Mouse (Mus musculus): ENCODE measurements around the gene Eif4e. TPM values are rescaled to one million over a fixed set of nuclear protein-coding genes. Genes with fewer than 3 reads are reported as not detected.

Gene Eif4e
- polyA plus RNA-seq, 1 experiment from 2014 or later, result 286 TPM

- 68% methylated on average over 12 of the region's 12 CpGs for WGBS
- H3K9ac ChIP-seq (ENCODE audit: low read length), result no peak overlapping the region
- no peak for ATAC-seq (replicated peaks; ENCODE audit: extremely low read depth, insufficient read depth, low FRiP score)
Observed at GRCm38 (mm10) chr3:138513243-138513642, 12.7 kb upstream of the Eif4e start.

DNA sequence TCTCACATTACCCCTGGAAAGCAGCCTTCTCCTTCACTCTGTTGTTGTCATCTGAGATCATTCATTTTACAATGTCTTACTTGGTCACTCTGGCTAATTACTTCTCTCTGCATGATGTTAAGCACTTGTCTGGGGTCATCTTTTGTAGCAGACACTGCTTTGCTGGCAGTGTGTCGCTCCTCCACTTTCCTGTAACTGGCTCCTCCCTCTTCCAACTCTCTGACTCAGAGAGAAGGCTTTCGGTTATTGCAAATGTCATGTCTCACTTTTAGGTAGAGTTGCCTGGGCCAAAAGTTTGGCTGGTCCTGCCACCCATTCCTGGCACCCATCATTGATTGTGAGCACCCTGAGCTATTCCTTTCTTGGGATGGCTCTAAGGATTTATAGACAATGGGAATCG, 11.2 kb upstream of the Eif4e start:
- H3K36me3 ChIP-seq (ENCODE audit: control insufficient read depth, insufficient read depth), result no peaks in the 10 kb centered on the region
- H3K9me3 ChIP-seq (replicated peaks; ENCODE audit: control insufficient read depth, low read length), result peaks cover 3% of the 10 kb centered on the region; the same call in 1 of the 2 replicates
- no peak overlapping the region for H3K27ac ChIP-seq (ENCODE audit: low read length)
- no peaks in the 10 kb centered on the region for H3K4me1 ChIP-seq (ENCODE audit: control insufficient read depth, insufficient read depth, low read length)
- H3K27me3 ChIP-seq (ENCODE audit: control insufficient read depth, insufficient read depth, low read length), result no peaks in the 10 kb centered on the region
- no peak overlapping the region for H3K4me3 ChIP-seq (ENCODE audit: low read length)
- H3K4me2 ChIP-seq (ENCODE audit: low read depth, low read length), result no peak overlapping the region
- no peak overlapping the region for H3K9ac ChIP-seq (ENCODE audit: low read length)
- no peak for ATAC-seq (replicated peaks; ENCODE audit: extremely low read depth, insufficient read depth, low FRiP score)
- WGBS, result 64% methylated on average over 3 of the region's 3 CpGs

More at GRCm38 (mm10) chr3:138513243-138513642, 12.7 kb upstream of the Eif4e start:
- peaks cover 3% of the 10 kb centered on the region; the same call in 1 of the 2 replicates for H3K9me3 ChIP-seq (replicated peaks; ENCODE audit: control insufficient read depth, low read length)
- H3K36me3 ChIP-seq (ENCODE audit: control insufficient read depth, insufficient read depth), result no peaks in the 10 kb centered on the region
- no peaks in the 10 kb centered on the region for H3K4me1 ChIP-seq (ENCODE audit: control insufficient read depth, insufficient read depth, low read length)
- H3K27me3 ChIP-seq (ENCODE audit: control insufficient read depth, insufficient read depth, low read length), result no peaks in the 10 kb centered on the region
- H3K27ac ChIP-seq (ENCODE audit: low read length), result no peak overlapping the region
- no peak overlapping the region for H3K4me3 ChIP-seq (ENCODE audit: low read length)
- no peak overlapping the region for H3K4me2 ChIP-seq (ENCODE audit: low read depth, low read length)

DNA sequence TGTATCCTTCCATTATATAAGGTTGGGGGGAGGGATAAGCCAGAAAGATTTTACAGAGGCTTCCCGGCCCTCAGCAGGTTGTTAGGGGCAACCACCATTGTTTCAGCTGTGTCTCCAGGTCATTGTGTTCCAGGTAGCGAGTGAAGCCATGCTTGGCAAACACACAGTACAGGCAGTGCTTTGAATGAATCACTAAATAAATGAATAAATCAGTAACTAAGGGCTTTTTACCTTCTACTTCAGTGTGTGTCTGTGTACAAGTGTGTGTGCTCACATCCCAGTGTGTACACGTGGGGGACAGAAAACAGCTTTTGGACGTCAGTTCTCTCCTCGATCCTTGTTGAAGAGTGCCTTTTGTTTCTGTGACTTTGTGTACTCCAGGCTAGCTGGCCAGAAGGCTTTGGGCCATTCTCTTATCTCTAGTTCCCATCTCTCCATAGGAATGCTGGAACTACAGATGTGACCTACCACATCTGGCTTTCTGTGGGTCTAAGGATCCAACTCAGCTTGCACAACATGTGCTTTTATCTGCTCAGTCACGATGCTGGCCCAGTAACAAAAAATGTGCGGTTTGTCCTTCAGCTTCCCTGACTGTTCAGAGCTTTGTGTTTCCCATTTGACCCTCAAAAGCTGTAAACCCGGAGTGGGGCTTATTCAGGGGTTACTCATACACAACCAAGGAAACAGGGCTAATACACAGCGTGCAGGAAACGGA, 10.2 kb upstream of the Eif4e start:
- Histone ChIP-seq H3K4me2 (ENCODE audit: low read depth, low read length) (no peak overlapping the region), H3K4me1 (ENCODE audit: control insufficient read depth, insufficient read depth, low read length) (no peaks in the 10 kb centered on the region), H3K9me3 (replicated peaks; ENCODE audit: control insufficient read depth, low read length) (peaks cover 3% of the 10 kb centered on the region; the same call in 1 of the 2 replicates), H3K9ac (ENCODE audit: low read length) (no peak overlapping the region), H3K4me3 (ENCODE audit: low read length) (no peak overlapping the region), H3K27me3 (ENCODE audit: control insufficient read depth, insufficient read depth, low read length) (no peaks in the 10 kb centered on the region), H3K36me3 (ENCODE audit: control insufficient read depth, insufficient read depth) (no peaks in the 10 kb centered on the region), H3K27ac (ENCODE audit: low read length) (no peak overlapping the region)
- WGBS, result 68% methylated on average over 10 of the region's 10 CpGs
- ATAC-seq (replicated peaks; ENCODE audit: extremely low read depth, insufficient read depth, low FRiP score), result no peak

DNA sequence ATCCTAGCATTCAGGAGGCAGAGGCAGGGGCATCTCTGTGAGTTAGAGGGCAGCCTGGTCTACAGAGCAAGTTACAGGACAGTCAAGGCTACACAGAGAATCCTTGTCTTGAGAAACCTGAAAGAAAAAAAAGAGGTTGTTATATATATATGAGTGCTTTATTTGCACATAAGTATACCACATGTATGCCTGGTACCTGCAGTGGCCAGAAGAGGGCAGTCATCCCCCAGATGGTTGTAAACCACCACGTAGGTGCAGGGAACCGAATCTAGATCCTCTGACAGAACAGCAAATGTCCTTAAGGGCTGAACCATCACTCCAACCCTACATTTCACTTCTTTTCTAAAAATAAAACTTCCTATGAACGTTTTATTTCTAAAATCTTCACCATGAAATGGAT, 8.1 kb upstream of the Eif4e start:
- no peak overlapping the region for H3K9ac ChIP-seq (ENCODE audit: low read length)
- peaks cover 3% of the 10 kb centered on the region; the same call in 1 of the 2 replicates for H3K9me3 ChIP-seq (replicated peaks; ENCODE audit: control insufficient read depth, low read length)
- H3K27ac ChIP-seq (ENCODE audit: low read length), result no peak overlapping the region
- no peak overlapping the region for H3K4me3 ChIP-seq (ENCODE audit: low read length)
- no peak overlapping the region for H3K4me2 ChIP-seq (ENCODE audit: low read depth, low read length)
- no peak for ATAC-seq (replicated peaks; ENCODE audit: extremely low read depth, insufficient read depth, low FRiP score)
- H3K4me1 ChIP-seq (ENCODE audit: control insufficient read depth, insufficient read depth, low read length), result no peaks in the 10 kb centered on the region
- WGBS, result 58% methylated on average over 3 of the region's 3 CpGs
- H3K27me3 ChIP-seq (ENCODE audit: control insufficient read depth, insufficient read depth, low read length), result no peaks in the 10 kb centered on the region
- no peaks in the 10 kb centered on the region for H3K36me3 ChIP-seq (ENCODE audit: control insufficient read depth, insufficient read depth)

DNA sequence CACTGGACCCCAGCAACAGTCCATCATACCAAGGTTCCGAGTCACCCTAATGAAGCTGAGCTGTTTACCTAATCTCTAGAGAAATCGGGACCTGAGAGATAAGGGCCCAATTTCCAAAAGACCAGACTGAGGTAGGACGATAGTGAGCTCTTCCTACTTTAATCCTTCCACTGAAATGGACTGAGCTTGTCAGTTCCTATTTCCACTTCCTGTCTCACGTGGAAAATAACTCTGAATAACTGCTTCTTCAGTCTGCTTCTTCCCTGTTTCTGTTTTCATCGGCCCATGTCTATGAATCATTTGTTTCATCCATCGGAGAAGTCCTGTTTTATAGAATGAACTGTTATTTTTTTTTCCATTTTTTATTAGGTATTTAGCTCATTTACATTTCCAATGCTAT, 6.8 kb upstream of the Eif4e start:
- Histone ChIP-seq H3K4me1 (ENCODE audit: control insufficient read depth, insufficient read depth, low read length) (no peaks in the 10 kb centered on the region), H3K36me3 (ENCODE audit: control insufficient read depth, insufficient read depth) (no peaks in the 10 kb centered on the region), H3K4me2 (ENCODE audit: low read depth, low read length) (no peak overlapping the region), H3K9ac (ENCODE audit: low read length) (no peak overlapping the region), H3K4me3 (ENCODE audit: low read length) (no peak overlapping the region), H3K27me3 (ENCODE audit: control insufficient read depth, insufficient read depth, low read length) (no peaks in the 10 kb centered on the region), H3K27ac (ENCODE audit: low read length) (no peak overlapping the region), H3K9me3 (replicated peaks; ENCODE audit: control insufficient read depth, low read length) (peaks cover 3% of the 10 kb centered on the region; the same call in 1 of the 2 replicates)
- WGBS, result 65% methylated on average over 6 of the region's 6 CpGs
- no peak for ATAC-seq (replicated peaks; ENCODE audit: extremely low read depth, insufficient read depth, low FRiP score)

- Histone ChIP-seq H3K36me3 (ENCODE audit: control insufficient read depth, insufficient read depth) (no peaks in the 10 kb centered on the region), H3K27ac (ENCODE audit: low read length) (no peak overlapping the region), H3K9me3 (replicated peaks; ENCODE audit: control insufficient read depth, low read length) (no peaks in the 10 kb centered on the region), H3K4me2 (ENCODE audit: low read depth, low read length) (no peak overlapping the region), H3K4me3 (ENCODE audit: low read length) (no peak overlapping the region), H3K27me3 (ENCODE audit: control insufficient read depth, insufficient read depth, low read length) (no peaks in the 10 kb centered on the region), H3K9ac (ENCODE audit: low read length) (no peak overlapping the region), H3K4me1 (ENCODE audit: control insufficient read depth, insufficient read depth, low read length) (peaks cover 12% of the 10 kb centered on the region)
- WGBS, result 89% methylated on average over 4 of the region's 4 CpGs
- no peak for ATAC-seq (replicated peaks; ENCODE audit: extremely low read depth, insufficient read depth, low FRiP score)
Observed at GRCm38 (mm10) chr3:138523956-138524355, 2.0 kb upstream of the Eif4e start.

GRCm38 (mm10) chr3:138525494-138525893, 485 bp upstream of the Eif4e start:
- Histone ChIP-seq H3K4me3 (ENCODE audit: low read length) (no peak overlapping the region), H3K9ac (ENCODE audit: low read length) (no peak overlapping the region), H3K27ac (ENCODE audit: low read length) (no peak overlapping the region), H3K27me3 (ENCODE audit: control insufficient read depth, insufficient read depth, low read length) (no peaks in the 10 kb centered on the region), H3K9me3 (replicated peaks; ENCODE audit: control insufficient read depth, low read length) (no peaks in the 10 kb centered on the region), H3K4me2 (ENCODE audit: low read depth, low read length) (no peak overlapping the region), H3K4me1 (ENCODE audit: control insufficient read depth, insufficient read depth, low read length) (peaks cover 20% of the 10 kb centered on the region), H3K36me3 (ENCODE audit: control insufficient read depth, insufficient read depth) (no peaks in the 10 kb centered on the region)
- no peak for ATAC-seq (replicated peaks; ENCODE audit: extremely low read depth, insufficient read depth, low FRiP score)
- 69% methylated on average over 8 of the region's 8 CpGs for WGBS

- Histone ChIP-seq H3K27me3 (ENCODE audit: control insufficient read depth, insufficient read depth, low read length) (no peaks in the 10 kb centered on the region), H3K27ac (ENCODE audit: low read length) (peak overlapping the region; percentile 96), H3K4me2 (ENCODE audit: low read depth, low read length) (peak overlapping the region; percentile 99), H3K9ac (ENCODE audit: low read length) (peak overlapping the region; percentile 98), H3K4me1 (ENCODE audit: control insufficient read depth, insufficient read depth, low read length) (peaks cover 29% of the 10 kb centered on the region), H3K9me3 (replicated peaks; ENCODE audit: control insufficient read depth, low read length) (no peaks in the 10 kb centered on the region), H3K36me3 (ENCODE audit: control insufficient read depth, insufficient read depth) (no peaks in the 10 kb centered on the region), H3K4me3 (ENCODE audit: low read length) (peak overlapping the region; percentile 99)
- ATAC-seq (replicated peaks; ENCODE audit: extremely low read depth, insufficient read depth, low FRiP score), result peak; percentile 95
- WGBS, result under 1% methylated on average over 80 of the region's 85 CpGs
Observed at GRCm38 (mm10) chr3:138526916-138527666, 1.1 kb downstream of the Eif4e start.

GRCm38 (mm10) chr3:138527667-138528231, 1.8 kb downstream of the Eif4e start:
- under 1% methylated on average over 45 of the region's 64 CpGs for WGBS
- ATAC-seq (replicated peaks; ENCODE audit: extremely low read depth, insufficient read depth, low FRiP score), result peak; percentile 68
- peaks cover 29% of the 10 kb centered on the region for H3K4me1 ChIP-seq (ENCODE audit: control insufficient read depth, insufficient read depth, low read length)

More at GRCm38 (mm10) chr3:138527667-138528231, 1.8 kb downstream of the Eif4e start:
- Histone ChIP-seq H3K9ac (ENCODE audit: low read length) (peak overlapping the region; percentile 98), H3K27ac (ENCODE audit: low read length) (peak overlapping the region; percentile 93), H3K9me3 (replicated peaks; ENCODE audit: control insufficient read depth, low read length) (no peaks in the 10 kb centered on the region), H3K4me2 (ENCODE audit: low read depth, low read length) (peak overlapping the region; percentile 94), H3K27me3 (ENCODE audit: control insufficient read depth, insufficient read depth, low read length) (no peaks in the 10 kb centered on the region), H3K4me3 (ENCODE audit: low read length) (peak overlapping the region; percentile 99), H3K36me3 (ENCODE audit: control insufficient read depth, insufficient read depth) (no peaks in the 10 kb centered on the region)
